Mouse (Mus musculus) liver, embryonic 14.5 days (tissue): ENCODE measurements at regions not wholly inside any gene's neighbourhood (a gene's known extent, or its start where the extent isn't known, plus 50 kb on each side); places are given as distances from the start of the nearest gene placed in this dataset.

ENCODE experiments used
- ATAC-seq: fragments of 200-750 bp; cut with Nextera tagmentation; 2 replicates; pipeline ENCODE4 v1.8.0; 2017; ENCODE audit warnings: moderate number of reproducible peaks, mild to moderate bottlenecking, moderate library complexity; ENCODE audit not compliant: insufficient read depth
- DNase-seq, 3 experiments: peaks; one replicate each; pipeline ENCODE4 v3.0.0-alpha.2; 2012 to 2013; ENCODE audit warnings: low read depth in 3 of 3, low spot score in 3 of 3
- H3K27ac ChIP-seq: fragments of 300-500 bp; sonication (generic); 2 replicates; pipeline ENCODE4 v1.5.1; 2014; ENCODE audit warnings: moderate library complexity, mild to moderate bottlenecking, control low read depth, inconsistent platforms
- H3K27me3 ChIP-seq: fragments of 300-500 bp; sonication (generic); 2 replicates; pipeline ENCODE4 v1.6.1; 2014; ENCODE audit warnings: mild to moderate bottlenecking, low read length, moderate library complexity; ENCODE audit not compliant: control insufficient read depth, insufficient read depth
- H3K36me3 ChIP-seq: fragments of 300-500 bp; sonication (generic); replicated peaks from 2 replicates; pipeline ENCODE4 v1.6.1; 2014; ENCODE audit warnings: low read depth; ENCODE audit not compliant: control insufficient read depth, insufficient read depth
- H3K4me1 ChIP-seq, 2 experiments: fragments of 200-500 bp in 1 of 2; fragments of 300-500 bp in 1 of 2; sonication (generic) in 1 of 2; replicated peaks; 2 replicates each; pipeline ENCODE4 v1.6.1; 2012 to 2014; ENCODE audit warnings: antibody characterized with exemption in 1 of 2, inconsistent platforms in 1 of 2, low read length in 1 of 2; ENCODE audit not compliant: control insufficient read depth in 2 of 2, insufficient read depth in 2 of 2
- H3K4me2 ChIP-seq: fragments of 300-500 bp; sonication (generic); 2 replicates; pipeline ENCODE4 v1.6.1; 2014; ENCODE audit warnings: low read depth, mild to moderate bottlenecking, control low read depth, moderate library complexity
- H3K4me3 ChIP-seq, 2 experiments: fragments of 200-500 bp in 1 of 2; fragments of 300-500 bp in 1 of 2; sonication (generic) in 1 of 2; 2 replicates each; pipeline ENCODE4 v1.5.1; 2012 to 2014; ENCODE audit warnings: low read depth in 2 of 2, low read length in 2 of 2, mild to moderate bottlenecking in 2 of 2, control low read depth in 1 of 2, inconsistent platforms in 1 of 2, moderate library complexity in 1 of 2; ENCODE audit not compliant: insufficient read depth in 1 of 2
- H3K9ac ChIP-seq: fragments of 300-500 bp; sonication (generic); replicated peaks from 2 replicates; pipeline ENCODE4 v1.6.1; 2014; ENCODE audit warnings: mild to moderate bottlenecking, control low read depth, moderate library complexity
- H3K9me3 ChIP-seq: fragments of 300-500 bp; sonication (generic); 2 replicates; pipeline ENCODE4 v1.6.1; 2016; ENCODE audit warnings: low read length, mixed read lengths; ENCODE audit not compliant: control insufficient read depth
- CTCF ChIP-seq: IDR thresholded peaks from 2 replicates; pipeline ENCODE4 v1.5.1; 2016; ENCODE audit warnings: antibody characterized with exemption, low read depth, control low read depth
- EP300 ChIP-seq: IDR thresholded peaks from 2 replicates; pipeline ENCODE4 v1.6.1; 2016; ENCODE audit warnings: antibody characterized with exemption, low read depth
- WGBS: fragments of 180-500 bp; shearing (Covaris S2); extraction: QIAGEN DNeasy Blood & Tissue Kit; methylation state at CpG from one replicate; pipeline ENCODE4 v1.1.7; 2014; ENCODE audit not compliant: insufficient replicate concordance; 5-methylcytosine and 5-hydroxymethylcytosine counted together

DNA sequence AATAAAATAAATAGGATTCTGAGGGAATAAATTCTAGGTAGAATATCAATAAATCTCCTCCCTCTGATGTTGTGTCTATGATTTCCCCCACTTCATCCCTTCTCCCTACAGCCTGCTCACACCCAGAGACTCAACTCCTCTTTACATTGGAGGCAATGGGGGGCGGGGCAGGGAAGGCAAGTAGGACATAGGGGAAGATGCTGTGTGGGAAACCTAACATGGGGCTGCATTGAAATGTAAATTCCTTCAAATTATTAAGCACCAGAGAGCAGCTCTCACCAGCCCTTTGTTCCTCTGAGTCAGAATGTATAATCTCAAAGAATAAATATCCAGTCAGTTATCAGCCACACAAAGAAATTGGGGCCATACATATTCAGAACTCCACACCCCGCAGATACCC is 91.6 kb downstream of the Nuf2 start:
- H3K27me3 ChIP-seq: no peaks in the 10 kb centered on the region
- no peak overlapping the region for H3K27ac ChIP-seq
- ATAC-seq (no peak), DNase-seq (no peak)
- no peak overlapping the region for H3K4me3 ChIP-seq
- H3K9me3 ChIP-seq: no peaks in the 10 kb centered on the region
- H3K36me3 ChIP-seq: no peaks in the 10 kb centered on the region
- H3K9ac ChIP-seq: no peak overlapping the region
- H3K4me1 ChIP-seq: no peaks in the 10 kb centered on the region
- TF ChIP-seq EP300: no peak
- TF ChIP-seq CTCF: no peak
- H3K4me2 ChIP-seq: no peak overlapping the region
- WGBS: 56% methylated on average over 2 of the region's 2 CpGs

DNA sequence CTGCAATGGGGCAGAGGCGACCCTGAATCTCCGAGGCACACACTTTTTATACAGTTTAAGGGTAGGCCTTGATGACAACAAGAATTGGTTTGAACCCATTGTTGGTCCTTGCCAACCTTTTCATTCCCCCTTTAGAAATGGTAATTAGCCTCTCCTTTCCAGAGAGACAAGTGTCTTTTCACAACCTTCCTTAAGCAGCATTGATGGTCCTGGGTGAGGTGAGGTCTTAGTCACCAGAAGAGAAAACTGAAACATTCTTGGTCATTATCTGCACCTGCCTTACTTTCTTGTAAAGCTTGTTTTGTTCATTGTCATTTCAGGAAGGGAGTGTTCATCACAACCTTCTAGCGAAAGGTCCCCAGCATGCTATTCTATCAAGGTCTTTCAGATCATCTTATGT is 93.3 kb downstream of the Nuf2 start:
- no peak overlapping the region for H3K4me3 ChIP-seq
- ATAC-seq (no peak), DNase-seq (no peak)
- no peaks in the 10 kb centered on the region for H3K36me3 ChIP-seq
- H3K4me1 ChIP-seq: no peaks in the 10 kb centered on the region
- no peaks in the 10 kb centered on the region for H3K27me3 ChIP-seq
- H3K27ac ChIP-seq: no peak overlapping the region
- TF ChIP-seq CTCF: no peak
- TF ChIP-seq EP300: no peak
- 65% methylated on average over 3 of the region's 3 CpGs for WGBS
- no peak overlapping the region for H3K4me2 ChIP-seq
- no peaks in the 10 kb centered on the region for H3K9me3 ChIP-seq
- no peak overlapping the region for H3K9ac ChIP-seq

DNA sequence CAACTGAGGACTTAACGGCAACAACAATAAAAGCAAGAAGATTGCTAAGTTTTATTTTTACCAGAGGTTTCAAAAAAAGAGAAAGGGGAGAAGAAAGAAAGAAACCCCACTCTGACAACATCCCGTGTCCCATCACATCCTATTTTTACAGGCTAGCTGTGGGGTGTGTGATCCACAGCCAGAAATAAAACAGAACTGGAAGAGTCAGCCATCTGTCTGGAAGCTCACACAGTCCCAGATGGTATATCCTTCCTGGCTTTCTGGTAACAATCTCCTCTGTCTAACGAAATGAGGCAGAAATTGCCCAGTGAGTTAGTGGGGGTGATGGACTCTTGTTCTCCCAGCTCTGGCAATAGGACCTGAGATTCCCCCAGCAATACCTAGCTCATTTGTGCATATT is 108.9 kb downstream of the Nuf2 start:
- TF ChIP-seq CTCF (no peak), EP300 (no peak)

DNA sequence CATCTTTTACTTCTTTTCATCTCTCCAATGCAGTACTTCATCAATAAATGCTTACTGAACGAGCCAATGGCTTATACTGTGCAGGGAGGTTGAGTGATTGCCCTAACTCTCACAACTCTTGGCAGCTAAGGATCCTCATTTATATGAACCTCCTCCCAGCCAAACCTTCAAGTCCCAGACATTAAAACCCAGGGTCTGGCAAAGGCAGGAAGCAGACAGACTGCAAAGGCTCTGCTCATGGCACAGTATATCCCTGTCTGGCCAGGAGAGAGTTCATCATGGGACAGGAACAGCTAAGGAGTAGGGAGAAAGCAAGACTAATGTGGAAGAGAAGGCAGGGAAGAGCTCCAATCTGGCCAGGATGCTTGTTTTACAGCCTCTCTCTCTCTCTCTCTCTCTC is 109.6 kb downstream of the Nuf2 start:
- H3K4me1 ChIP-seq: no peaks in the 10 kb centered on the region
- H3K27ac ChIP-seq: no peak overlapping the region
- ATAC-seq: no peak
- no peak overlapping the region for H3K9ac ChIP-seq
- TF ChIP-seq EP300 (no peak), CTCF (no peak)
- no peaks in the 10 kb centered on the region for H3K36me3 ChIP-seq
- H3K4me2 ChIP-seq: no peak overlapping the region
- H3K4me3 ChIP-seq: no peak overlapping the region
- WGBS: 16% methylated on average over 1 of the region's 1 CpGs
- no peak for DNase-seq
- H3K27me3 ChIP-seq: no peaks in the 10 kb centered on the region
- no peaks in the 10 kb centered on the region for H3K9me3 ChIP-seq

More for the DNA sequence above, 108.9 kb downstream of the Nuf2 start:
- Histone ChIP-seq H3K27me3 (no peaks in the 10 kb centered on the region), H3K9ac (no peak overlapping the region), H3K27ac (no peak overlapping the region), H3K9me3 (no peaks in the 10 kb centered on the region), H3K36me3 (no peaks in the 10 kb centered on the region), H3K4me3 (no peak overlapping the region), H3K4me1 (no peaks in the 10 kb centered on the region), H3K4me2 (no peak overlapping the region)
- 38% methylated on average over 3 of the region's 3 CpGs for WGBS
- DNase-seq: no peak
- no peak for ATAC-seq

DNA sequence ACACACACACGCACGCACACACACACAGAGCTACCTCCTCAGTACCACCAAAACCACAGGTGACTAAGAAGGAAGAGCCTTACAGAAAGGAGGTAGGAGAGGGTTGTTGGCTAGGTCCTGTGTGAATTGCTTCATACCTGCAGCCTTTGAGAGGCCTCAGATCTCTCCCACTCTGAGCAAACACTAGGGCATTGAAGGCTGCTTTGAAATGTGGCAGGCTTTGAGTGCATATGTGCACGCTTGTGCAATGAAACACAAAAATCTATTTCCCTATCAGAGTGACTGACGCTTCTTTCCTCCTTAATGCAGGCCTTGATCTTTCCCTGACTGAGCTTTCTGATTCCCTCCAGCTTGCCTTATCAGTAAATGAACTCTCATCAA is 112.6 kb downstream of the Nuf2 start:
- no peaks in the 10 kb centered on the region for H3K4me1 ChIP-seq
- no peak for TF ChIP-seq EP300
- no peak for TF ChIP-seq CTCF
- H3K4me2 ChIP-seq: no peak overlapping the region
- H3K27me3 ChIP-seq: no peaks in the 10 kb centered on the region
- H3K9ac ChIP-seq: no peak overlapping the region
- H3K36me3 ChIP-seq: no peaks in the 10 kb centered on the region
- H3K9me3 ChIP-seq: no peaks in the 10 kb centered on the region
- H3K4me3 ChIP-seq: no peak overlapping the region
- no peak for ATAC-seq
- no peak overlapping the region for H3K27ac ChIP-seq
- no peak for DNase-seq
- 55% methylated on average over 4 of the region's 4 CpGs for WGBS
